Mouse (Mus musculus) E14TG2a.4 (cell line): ENCODE measurements around the gene Acadl.

ENCODE experiments used
- CTCF ChIP-seq: conservative IDR thresholded peaks from 2 replicates; pipeline ENCODE4 v1.5.1; 2014; ENCODE audit warnings: low read length
- NANOG ChIP-seq: IDR thresholded peaks from 2 replicates; pipeline ENCODE4 v1.6.1; 2014; ENCODE audit warnings: borderline replicate concordance, low read length, mixed read lengths
- POU5F1 ChIP-seq: IDR thresholded peaks from 2 replicates; pipeline ENCODE4 v1.6.1; 2014; ENCODE audit warnings: low read length, borderline replicate concordance

- TF ChIP-seq CTCF = no peak
- TF ChIP-seq POU5F1 = no peak
- TF ChIP-seq NANOG = no peak
Observed at GRCm38 (mm10) chr1:66887175-66887574, 24.1 kb upstream of the Acadl start.
